Mouse (Mus musculus): ENCODE data around the gene Filip1. TPM values are rescaled to one million over a fixed set of nuclear protein-coding genes. Genes with fewer than 3 reads are reported as not detected.
"Not testable (repeated sequence)": the region's sequence is repeated elsewhere in the genome, so short reads cannot be mapped to it uniquely, and the experiment has no call there.

The Filip1 gene
- 2.3 and 4.3 TPM in 2 replicates for polyA plus RNA-seq (2016; fragmentation: Nextera tagmentation; extraction: Ambion mirVana)

- Histone ChIP-seq H3K4me1 (peaks cover 9% of the 10 kb centered on the region), H3K4me3 (no peak within 1 kb of the TSS), H3K4me2 (replicated peaks) (0 out of 2 replicates have a peak within 1 kb of the TSS, but pooled peaks have one; percentile 15), H3K27me3 (no peaks in the 10 kb centered on the region), H3K9ac (no peak within 1 kb of the TSS), H3K27ac (peak within 1 kb of the TSS; percentile 69; the same call in 1 of the 2 replicates), H3K9me3 (peaks cover 3% of the 10 kb centered on the region; the same call in 1 of the 2 replicates), H3K36me3 (no peaks in the 10 kb centered on the region)
- WGBS, result 41% methylated on average over 7 of the region's 7 CpGs
- ATAC-seq (ENCODE audit: insufficient number of reproducible peaks, insufficient read depth, low FRiP score, low TSS enrichment), result no peak
Observed at GRCm38 (mm10) chr9:80012751-80013150, at the start of gene Filip1. Gene Filip1, minus strand, starts transcription at chr9:80012851.

DNA sequence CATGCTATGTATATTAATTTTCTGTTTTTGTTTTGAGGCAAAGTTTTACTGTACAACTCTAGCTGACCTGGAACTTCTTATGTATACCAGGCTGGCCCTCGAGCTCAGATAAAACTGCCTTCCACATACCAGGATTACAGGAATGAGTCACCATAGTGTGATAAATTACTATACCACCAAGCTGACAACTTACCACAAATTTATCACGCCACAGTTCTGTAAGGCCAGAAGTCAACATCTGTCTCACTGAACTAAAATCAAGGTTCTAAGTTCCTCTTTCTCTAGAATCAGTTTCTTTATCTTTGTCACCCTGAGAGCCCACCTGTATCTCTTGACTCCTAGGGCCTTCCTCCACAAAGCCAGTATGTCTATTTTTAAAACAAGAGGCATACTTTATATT lies 45.0 kb upstream of the Filip1 start:
- Histone ChIP-seq H3K4me1 (no peaks in the 10 kb centered on the region), H3K36me3 (no peaks in the 10 kb centered on the region), H3K4me3 (no peak overlapping the region), H3K9me3 (no peaks in the 10 kb centered on the region), H3K27me3 (no peaks in the 10 kb centered on the region), H3K4me2 (replicated peaks) (no peak overlapping the region), H3K27ac (no peak overlapping the region), H3K9ac (no peak overlapping the region)
- WGBS, result 75% methylated on average over 2 of the region's 2 CpGs
- no peak for ATAC-seq (ENCODE audit: insufficient number of reproducible peaks, insufficient read depth, low FRiP score, low TSS enrichment)

- Histone ChIP-seq H3K27me3 (no peaks in the 10 kb centered on the region), H3K9me3 (no peaks in the 10 kb centered on the region), H3K36me3 (no peaks in the 10 kb centered on the region), H3K4me2 (replicated peaks) (no peak overlapping the region), H3K9ac (no peak overlapping the region), H3K4me1 (no peaks in the 10 kb centered on the region), H3K27ac (no peak overlapping the region), H3K4me3 (no peak overlapping the region)
- ATAC-seq (ENCODE audit: insufficient number of reproducible peaks, insufficient read depth, low FRiP score, low TSS enrichment), result no peak
- 82% methylated on average over 5 of the region's 5 CpGs for WGBS
Observed at GRCm38 (mm10) chr9:80052951-80053350, 40.3 kb upstream of the Filip1 start.

GRCm38 (mm10) chr9:80049271-80049670 lies 36.6 kb upstream of the Filip1 start:
- not testable (repeated sequence) for H3K9me3 ChIP-seq; H3K4me3 ChIP-seq; H3K27me3 ChIP-seq; H3K4me1 ChIP-seq; H3K4me2 ChIP-seq (replicated peaks); H3K36me3 ChIP-seq; ATAC-seq (ENCODE audit: insufficient number of reproducible peaks, insufficient read depth, low FRiP score, low TSS enrichment); H3K27ac ChIP-seq; H3K9ac ChIP-seq
- WGBS, result 52% methylated on average over 5 of the region's 5 CpGs

- not testable (repeated sequence) for H3K4me2 ChIP-seq (replicated peaks); H3K36me3 ChIP-seq; ATAC-seq (ENCODE audit: insufficient number of reproducible peaks, insufficient read depth, low FRiP score, low TSS enrichment); H3K4me3 ChIP-seq; H3K9ac ChIP-seq; H3K27me3 ChIP-seq; H3K27ac ChIP-seq; H3K9me3 ChIP-seq; H3K4me1 ChIP-seq
- WGBS, result 87% methylated on average over 4 of the region's 4 CpGs
Observed at GRCm38 (mm10) chr9:80044301-80044700, 31.6 kb upstream of the Filip1 start.

DNA sequence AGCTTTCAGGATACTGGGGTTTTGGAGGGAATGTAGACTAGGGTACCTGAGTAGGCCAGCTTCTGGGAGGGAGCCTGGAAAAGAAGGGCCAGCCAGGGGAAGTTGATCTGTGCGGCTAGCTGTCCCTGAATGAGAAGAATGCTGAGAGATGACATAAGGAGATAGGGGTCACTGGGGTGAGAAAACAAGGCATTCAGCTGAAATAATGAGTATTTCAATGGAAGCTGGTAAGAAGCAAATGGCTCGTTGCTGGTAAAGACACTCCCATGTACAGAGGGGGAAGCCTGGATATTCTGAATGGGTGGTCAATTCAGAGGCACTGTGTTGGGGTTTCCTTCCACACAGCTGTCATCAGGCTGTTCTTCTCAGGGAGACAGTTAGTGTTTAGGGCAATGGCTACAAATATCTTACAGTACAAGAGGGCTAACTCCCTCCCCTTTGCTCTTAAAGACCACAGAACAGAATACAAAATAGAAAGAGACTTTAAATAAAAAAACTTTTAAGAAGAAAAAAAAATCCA lies 26.7 kb upstream of the Filip1 start:
- WGBS, result 16% methylated on average over 2 of the region's 2 CpGs
- Histone ChIP-seq H3K9me3 (no peaks in the 10 kb centered on the region), H3K4me2 (replicated peaks) (no peak overlapping the region), H3K36me3 (no peaks in the 10 kb centered on the region), H3K4me3 (no peak overlapping the region), H3K27ac (no peak overlapping the region), H3K9ac (no peak overlapping the region), H3K27me3 (no peaks in the 10 kb centered on the region), H3K4me1 (peaks cover 5% of the 10 kb centered on the region; the same call in 1 of the 2 replicates)
- ATAC-seq (ENCODE audit: insufficient number of reproducible peaks, insufficient read depth, low FRiP score, low TSS enrichment), result no peak

- H3K9ac ChIP-seq, result no peak overlapping the region
- H3K4me3 ChIP-seq, result no peak overlapping the region
- no peaks in the 10 kb centered on the region for H3K9me3 ChIP-seq
- H3K27ac ChIP-seq, result no peak overlapping the region
- H3K27me3 ChIP-seq, result no peaks in the 10 kb centered on the region
- H3K4me2 ChIP-seq (replicated peaks), result no peak overlapping the region
- H3K36me3 ChIP-seq, result no peaks in the 10 kb centered on the region
- H3K4me1 ChIP-seq, result peaks cover 5% of the 10 kb centered on the region; the same call in 1 of the 2 replicates
- no peak for ATAC-seq (ENCODE audit: insufficient number of reproducible peaks, insufficient read depth, low FRiP score, low TSS enrichment)
Observed at GRCm38 (mm10) chr9:80037997-80038383, 25.3 kb upstream of the Filip1 start.

DNA sequence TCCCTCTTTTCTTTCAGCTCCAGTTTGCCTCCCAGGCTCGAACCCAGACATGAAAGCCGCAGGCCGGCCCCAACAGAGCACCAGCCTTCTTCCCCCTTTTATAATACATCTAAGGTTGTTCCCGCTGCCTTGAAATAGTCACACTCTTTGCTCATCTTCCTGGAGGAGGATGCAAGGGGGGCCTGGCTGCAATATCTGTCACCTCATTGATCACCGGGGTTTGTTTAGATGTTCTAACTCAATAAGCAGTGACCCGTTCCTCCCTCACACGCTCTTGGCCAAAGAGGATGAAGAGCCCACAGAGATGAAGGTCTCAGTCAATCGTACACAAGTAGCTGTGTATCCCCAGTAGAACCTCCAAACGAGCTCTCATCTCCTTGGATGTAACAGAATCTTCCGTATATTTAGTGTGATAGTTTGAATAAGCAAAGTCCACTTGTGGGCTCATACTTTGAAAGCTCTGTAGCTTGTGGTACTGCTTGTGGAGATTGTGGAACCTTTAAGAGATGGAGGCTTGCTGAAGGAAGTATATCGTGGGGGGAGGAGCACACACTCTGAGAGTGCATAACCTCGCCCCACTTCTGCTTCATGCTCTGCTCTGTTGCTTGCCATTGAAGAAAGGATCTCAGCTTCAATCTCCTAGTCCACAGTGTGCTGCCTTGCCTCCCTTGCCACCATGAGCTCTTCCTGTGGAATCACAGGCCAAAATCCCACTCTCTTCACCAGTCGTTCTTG lies 24.8 kb upstream of the Filip1 start:
- no peak overlapping the region for H3K27ac ChIP-seq
- H3K4me3 ChIP-seq, result no peak overlapping the region
- no peak overlapping the region for H3K4me2 ChIP-seq (replicated peaks)
- H3K36me3 ChIP-seq, result no peaks in the 10 kb centered on the region
- no peak for ATAC-seq (ENCODE audit: insufficient number of reproducible peaks, insufficient read depth, low FRiP score, low TSS enrichment)
- peaks cover 5% of the 10 kb centered on the region; the same call in 1 of the 2 replicates for H3K4me1 ChIP-seq
- WGBS, result 89% methylated on average over 13 of the region's 13 CpGs
- no peaks in the 10 kb centered on the region for H3K9me3 ChIP-seq
- no peaks in the 10 kb centered on the region for H3K27me3 ChIP-seq
- H3K9ac ChIP-seq, result no peak overlapping the region

DNA sequence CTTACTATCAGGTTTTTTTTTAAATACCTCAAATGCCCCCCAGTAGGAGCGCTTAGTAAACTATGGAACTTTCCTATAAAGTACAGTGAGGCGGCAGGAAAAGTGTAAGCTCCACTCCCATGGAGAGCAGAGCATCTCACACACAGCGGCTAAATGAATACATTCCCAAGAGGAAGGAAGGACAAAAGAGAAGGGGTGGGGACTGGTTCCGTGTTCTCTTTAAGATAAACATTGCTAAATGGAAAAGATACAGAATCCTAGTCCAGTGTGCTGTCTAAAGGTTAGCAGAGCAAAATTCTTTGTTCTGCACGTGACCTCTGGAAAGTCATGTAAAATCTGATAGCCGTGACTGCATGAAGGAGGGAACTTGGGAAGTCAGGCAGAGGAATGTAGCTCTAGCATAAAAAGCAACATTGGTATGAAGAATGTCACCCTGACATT lies 13.9 kb upstream of the Filip1 start:
- Histone ChIP-seq H3K27ac (no peak overlapping the region), H3K36me3 (no peaks in the 10 kb centered on the region), H3K4me1 (no peaks in the 10 kb centered on the region), H3K9ac (no peak overlapping the region), H3K9me3 (no peaks in the 10 kb centered on the region), H3K4me3 (no peak overlapping the region), H3K27me3 (no peaks in the 10 kb centered on the region), H3K4me2 (replicated peaks) (no peak overlapping the region)
- 65% methylated on average over 6 of the region's 6 CpGs for WGBS
- no peak for ATAC-seq (ENCODE audit: insufficient number of reproducible peaks, insufficient read depth, low FRiP score, low TSS enrichment)

GRCm38 (mm10) chr9:80026017-80026416 lies 13.4 kb upstream of the Filip1 start:
- Histone ChIP-seq H3K36me3 (no peaks in the 10 kb centered on the region), H3K4me1 (no peaks in the 10 kb centered on the region), H3K4me2 (replicated peaks) (no peak overlapping the region), H3K9ac (no peak overlapping the region), H3K27ac (no peak overlapping the region), H3K27me3 (no peaks in the 10 kb centered on the region), H3K4me3 (no peak overlapping the region), H3K9me3 (no peaks in the 10 kb centered on the region)
- 2% methylated on average over 2 of the region's 2 CpGs for WGBS
- ATAC-seq (ENCODE audit: insufficient number of reproducible peaks, insufficient read depth, low FRiP score, low TSS enrichment), result no peak

DNA sequence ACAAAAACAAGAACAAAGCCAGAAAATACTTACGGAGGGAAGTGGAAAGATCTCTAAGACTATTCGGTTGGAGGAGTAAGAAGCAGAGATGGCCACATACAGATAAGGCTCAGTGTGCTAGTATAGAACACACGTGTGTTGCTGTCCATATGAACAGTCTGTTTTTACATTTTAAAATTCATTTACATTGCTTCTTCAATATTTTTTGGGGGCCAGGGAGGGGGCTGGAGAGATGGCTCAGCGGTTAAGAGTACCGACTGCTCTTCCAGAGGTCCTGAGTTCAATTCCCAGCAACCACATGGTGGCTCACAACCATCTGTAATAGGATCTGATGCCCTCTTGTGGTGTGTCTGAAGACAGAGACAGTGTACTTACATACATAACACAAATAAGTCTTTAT lies 12.7 kb upstream of the Filip1 start:
- not testable (repeated sequence) for H3K9me3 ChIP-seq; H3K27ac ChIP-seq; H3K27me3 ChIP-seq; H3K36me3 ChIP-seq; H3K4me3 ChIP-seq; H3K9ac ChIP-seq; H3K4me2 ChIP-seq (replicated peaks); ATAC-seq (ENCODE audit: insufficient number of reproducible peaks, insufficient read depth, low FRiP score, low TSS enrichment); H3K4me1 ChIP-seq
- WGBS, result 87% methylated on average over 5 of the region's 5 CpGs

DNA sequence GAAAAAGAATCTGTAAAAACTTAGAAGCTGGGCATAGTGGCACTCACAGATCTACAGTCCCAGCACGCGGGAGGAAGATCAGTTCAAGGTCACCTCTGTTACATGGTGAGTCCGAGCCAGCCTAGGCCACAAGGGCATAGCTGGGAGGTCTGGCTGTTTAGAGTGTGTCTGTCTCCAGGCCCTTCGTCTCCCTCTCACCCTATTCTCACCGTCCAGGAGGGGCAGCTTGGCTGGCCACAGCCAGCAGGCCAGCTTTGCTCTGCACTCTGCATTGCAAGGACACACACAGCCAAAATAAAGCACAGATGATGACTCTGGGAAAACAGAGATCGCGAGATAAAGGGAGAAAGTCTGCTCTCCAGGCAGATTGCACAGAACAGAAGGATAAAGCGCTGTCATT lies 10.2 kb upstream of the Filip1 start:
- no peak overlapping the region for H3K27ac ChIP-seq
- no peaks in the 10 kb centered on the region for H3K27me3 ChIP-seq
- no peak overlapping the region for H3K4me2 ChIP-seq (replicated peaks)
- WGBS, result 70% methylated on average over 8 of the region's 8 CpGs
- H3K4me3 ChIP-seq, result no peak overlapping the region
- no peaks in the 10 kb centered on the region for H3K9me3 ChIP-seq
- 0 out of 2 replicates have a peak, but pooled peaks have one; percentile 75 for ATAC-seq (ENCODE audit: insufficient number of reproducible peaks, insufficient read depth, low FRiP score, low TSS enrichment)
- H3K4me1 ChIP-seq, result no peaks in the 10 kb centered on the region
- H3K9ac ChIP-seq, result no peak overlapping the region
- H3K36me3 ChIP-seq, result no peaks in the 10 kb centered on the region

Measured in embryonic facial prominence, embryonic 12.5 days (tissue).